Mouse (Mus musculus) layer of hippocampus, adult 9-10 months (tissue): ENCODE data around the gene Tmem242.
"Not testable (repeated sequence)": the region's sequence is repeated elsewhere in the genome, so short reads cannot be mapped to it uniquely, and the experiment has no call there.

ENCODE experiments used
- DNase-seq: peaks from one replicate; pipeline ENCODE4 v3.0.0; 2022; ENCODE audit warnings: low spot score

The Tmem242 gene

GRCm38 (mm10) chr17:5440159-5440971 is at the start of gene Tmem242:
Gene Tmem242 (minus strand): TSS chr17:5440259.
- peak; percentile 95 for DNase-seq

GRCm38 (mm10) chr17:5488156-5488555 is 48.1 kb upstream of the Tmem242 start:
- no peak for DNase-seq

- no peak for DNase-seq
These were observed 44.6 kb upstream of the Tmem242 start for GRCm38 (mm10) chr17:5484663-5485062.

- no peak for DNase-seq
These were observed 43.4 kb upstream of the Tmem242 start for GRCm38 (mm10) chr17:5483456-5483855.

GRCm38 (mm10) chr17:5475960-5476725 is 36.1 kb upstream of the Tmem242 start:
- DNase-seq = no peak

- no peak for DNase-seq
These were observed 32.2 kb upstream of the Tmem242 start for GRCm38 (mm10) chr17:5472268-5472667.

GRCm38 (mm10) chr17:5467177-5467576 is 27.1 kb upstream of the Tmem242 start:
- no peak for DNase-seq

- DNase-seq = no peak
These were observed 26.7 kb upstream of the Tmem242 start for GRCm38 (mm10) chr17:5466736-5467135.

GRCm38 (mm10) chr17:5463912-5464311 is 23.9 kb upstream of the Tmem242 start:
- DNase-seq = no peak

GRCm38 (mm10) chr17:5453657-5454056 is 13.6 kb upstream of the Tmem242 start:
- no peak for DNase-seq

- DNase-seq = no peak
These were observed 3.7 kb upstream of the Tmem242 start for GRCm38 (mm10) chr17:5443751-5444150.

- no peak for DNase-seq
These were observed 3.2 kb upstream of the Tmem242 start for GRCm38 (mm10) chr17:5443260-5443659.

GRCm38 (mm10) chr17:5442403-5442802 is 2.3 kb upstream of the Tmem242 start:
- DNase-seq = not testable (repeated sequence)

GRCm38 (mm10) chr17:5439831-5440158 is 264 bp downstream of the Tmem242 start:
- no peak for DNase-seq

- no peak for DNase-seq
These were observed 10.3 kb downstream of the Tmem242 start for GRCm38 (mm10) chr17:5429772-5430133.

- peak; percentile 96 for DNase-seq
These were observed 10.8 kb downstream of the Tmem242 start for GRCm38 (mm10) chr17:5429090-5429771.

- DNase-seq = no peak
These were observed 14.9 kb downstream of the Tmem242 start for GRCm38 (mm10) chr17:5425204-5425603.

- DNase-seq = no peak
These were observed 15.9 kb downstream of the Tmem242 start for GRCm38 (mm10) chr17:5424156-5424555.

GRCm38 (mm10) chr17:5421835-5422234 is 18.2 kb downstream of the Tmem242 start:
- DNase-seq = no peak

- DNase-seq = no peak
These were observed 20.1 kb downstream of the Tmem242 start for GRCm38 (mm10) chr17:5419771-5420518.

GRCm38 (mm10) chr17:5419056-5419455 is 21.0 kb downstream of the Tmem242 start:
- no peak for DNase-seq

GRCm38 (mm10) chr17:5418545-5418944 is 21.5 kb downstream of the Tmem242 start, which contains the start of gene Ldhal6b:
Gene Ldhal6b (minus strand): TSS chr17:5418767.
- no peak for DNase-seq
